Mouse (Mus musculus): ENCODE measurements around the gene Olfr985.

DNA sequence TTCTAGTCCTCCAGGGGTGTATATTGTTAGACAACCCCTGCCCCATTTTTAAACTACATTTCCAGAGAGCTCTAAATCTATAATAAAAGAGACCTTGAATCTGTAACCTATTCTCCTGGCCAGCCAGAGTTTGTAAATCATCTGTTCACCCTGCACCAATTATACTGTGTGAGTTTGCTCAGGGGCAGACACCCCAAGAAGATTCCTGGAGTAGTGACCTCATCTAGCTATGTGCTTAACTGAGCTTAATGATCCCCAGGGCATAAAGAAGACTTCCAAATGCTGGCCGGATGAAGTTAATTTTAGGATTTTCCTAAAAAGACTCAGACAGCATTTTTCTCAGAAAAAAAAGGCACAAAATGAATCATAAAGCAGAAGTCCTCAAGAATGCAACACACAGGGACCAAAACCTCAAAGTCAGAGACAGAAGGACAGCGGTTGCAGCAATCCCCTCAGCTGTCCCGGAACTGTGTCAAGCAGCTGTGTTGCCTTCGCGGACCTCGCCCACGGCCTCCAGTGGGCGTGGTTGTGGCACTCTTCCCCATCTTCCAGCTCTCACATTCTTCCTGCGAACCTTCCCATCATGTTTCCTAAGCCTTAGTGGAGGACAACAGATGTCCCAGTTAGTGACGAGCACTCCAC lies 13.2 kb downstream of the Olfr985 start:
- TF ChIP-seq CTCF (IDR thresholded peaks at IDR 0.05; ENCODE audit: low read depth) (no peak), EP300 (optimal IDR thresholded peaks at IDR 0.05) (no peak)

Measured in stomach, postnatal 0 days (tissue).